Mouse (Mus musculus) megakaryocyte, embryonic 14.5 days (primary cell): Measurements from ENCODE around the gene 6430531B16Rik. TPM values are rescaled to one million over a fixed set of nuclear protein-coding genes. Genes with fewer than 3 reads are reported as not detected.

ENCODE experiments used
- H3K27me3 ChIP-seq: replicated peaks from 2 replicates; pipeline ENCODE3; 2012; ENCODE audit warnings: inconsistent platforms
- H3K36me3 ChIP-seq: replicated peaks from 2 replicates; pipeline ENCODE3; 2012; ENCODE audit warnings: low read length, inconsistent platforms, mixed read lengths
- H3K4me1 ChIP-seq: 2 replicates; pipeline ENCODE4 v1.6.1; 2012; ENCODE audit warnings: inconsistent platforms
- H3K4me3 ChIP-seq: replicated peaks from 2 replicates; pipeline ENCODE3; 2012; ENCODE audit warnings: moderate library complexity, mild to moderate bottlenecking, inconsistent platforms
- H3K9me3 ChIP-seq: 2 replicates; pipeline ENCODE4 v1.6.1; 2012; ENCODE audit warnings: inconsistent platforms
- FLI1 ChIP-seq: IDR thresholded peaks from 2 replicates; pipeline ENCODE4 v1.6.1; 2012; ENCODE audit warnings: low read length, inconsistent platforms, mixed read lengths
- GATA1 ChIP-seq: IDR thresholded peaks from 3 replicates; pipeline ENCODE4 v1.6.1; 2012; ENCODE audit warnings: mixed read lengths, low read length, inconsistent platforms, borderline replicate concordance
- polyA plus RNA-seq: library from polyadenylated mRNA; stranded (reverse); fragments of >175 nt; gene quantifications from 2 replicates; pipeline ENCODE4 v1.2.3, GENCODE M21; 2012; ENCODE audit warnings: low replicate concordance; ENCODE audit not compliant: insufficient read depth

Gene 6430531B16Rik
- polyA plus RNA-seq, 1 experiment: 0.31 TPM

DNA sequence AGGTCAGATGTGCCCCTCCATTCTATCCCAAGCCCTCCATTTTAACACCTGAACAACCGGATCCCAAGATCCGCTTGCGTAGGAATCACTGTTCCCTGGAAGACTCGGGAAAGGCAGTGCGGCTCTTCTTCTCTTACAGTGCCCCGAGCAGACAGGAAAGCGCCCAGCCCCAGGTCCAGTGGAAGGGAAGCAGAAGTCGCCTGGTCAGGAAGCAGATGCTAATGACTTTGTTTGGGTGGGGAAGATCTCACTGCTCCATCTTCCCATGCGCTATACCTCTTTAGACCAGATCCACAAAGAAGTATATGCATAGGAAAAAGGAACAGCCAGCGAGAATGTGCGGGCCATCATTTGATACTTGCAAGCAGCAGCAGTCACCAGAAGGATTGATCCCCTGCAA lies 21.1 kb downstream of the 6430531B16Rik start:
- H3K27me3 ChIP-seq: peaks cover 79% of the 10 kb centered on the region
- TF ChIP-seq GATA1 (no peak), FLI1 (no peak)
- peaks cover 8% of the 10 kb centered on the region for H3K4me1 ChIP-seq
- H3K36me3 ChIP-seq: no peaks in the 10 kb centered on the region
- no peaks in the 10 kb centered on the region for H3K9me3 ChIP-seq
- no peak overlapping the region for H3K4me3 ChIP-seq

GRCm38 (mm10) chr7:139956658-139957057 lies 21.9 kb downstream of the 6430531B16Rik start:
- no peak for TF ChIP-seq FLI1
- Histone ChIP-seq H3K4me1 (peaks cover 8% of the 10 kb centered on the region), H3K4me3 (peak overlapping the region; percentile 8), H3K9me3 (no peaks in the 10 kb centered on the region), H3K36me3 (no peaks in the 10 kb centered on the region), H3K27me3 (peaks cover 79% of the 10 kb centered on the region)

- TF ChIP-seq GATA1 (no peak), FLI1 (no peak)
- Histone ChIP-seq H3K9me3 (no peaks in the 10 kb centered on the region), H3K27me3 (peaks cover 72% of the 10 kb centered on the region), H3K36me3 (no peaks in the 10 kb centered on the region), H3K4me1 (peaks cover 16% of the 10 kb centered on the region), H3K4me3 (no peak overlapping the region)
These were observed 23.1 kb downstream of the 6430531B16Rik start for GRCm38 (mm10) chr7:139955505-139955904.

DNA sequence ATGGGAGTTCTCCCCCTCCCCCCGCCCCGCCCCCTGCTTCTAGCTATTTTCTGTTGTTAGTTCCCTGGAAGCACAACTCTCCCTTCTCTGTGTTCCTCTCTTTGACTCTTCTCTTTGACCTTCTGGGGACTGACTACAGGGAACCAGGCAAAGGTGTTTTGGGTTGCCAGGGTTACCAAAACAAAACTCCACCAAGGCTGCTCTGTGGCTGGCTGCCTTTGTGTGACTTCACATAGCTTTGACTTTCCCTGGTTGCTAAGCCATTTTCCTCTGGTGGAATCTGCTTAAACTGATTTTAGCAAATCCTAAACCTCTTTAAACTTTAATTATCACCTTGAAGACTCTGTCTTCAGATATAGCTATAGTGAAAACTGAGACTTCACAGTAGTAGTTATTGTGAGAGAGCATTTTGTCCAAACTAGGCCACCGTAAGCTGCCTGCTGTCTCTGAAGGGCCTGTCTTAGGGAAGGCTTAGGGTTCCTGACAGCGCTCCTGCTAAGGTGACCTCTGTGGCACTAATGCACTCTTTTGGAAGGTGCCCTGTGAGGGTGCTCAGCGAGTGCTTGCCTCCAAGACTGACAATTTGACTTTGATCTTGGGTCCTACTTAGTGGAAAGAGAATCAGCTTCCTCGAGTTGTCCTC lies 26.4 kb downstream of the 6430531B16Rik start:
- Histone ChIP-seq H3K27me3 (peaks cover 75% of the 10 kb centered on the region), H3K4me3 (no peak overlapping the region), H3K9me3 (no peaks in the 10 kb centered on the region), H3K4me1 (peaks cover 18% of the 10 kb centered on the region), H3K36me3 (no peaks in the 10 kb centered on the region)
- TF ChIP-seq FLI1: no peak
- TF ChIP-seq GATA1: no peak

- Histone ChIP-seq H3K9me3 (no peaks in the 10 kb centered on the region), H3K36me3 (no peaks in the 10 kb centered on the region), H3K4me3 (peak overlapping the region; percentile 93), H3K27me3 (peaks cover 74% of the 10 kb centered on the region), H3K4me1 (peaks cover 17% of the 10 kb centered on the region)
- TF ChIP-seq GATA1: no peak
- TF ChIP-seq FLI1: no peak
These were observed 27.5 kb downstream of the 6430531B16Rik start for GRCm38 (mm10) chr7:139951079-139951478.

- H3K4me1 ChIP-seq: peaks cover 17% of the 10 kb centered on the region
- peaks cover 74% of the 10 kb centered on the region for H3K27me3 ChIP-seq
- TF ChIP-seq FLI1 (no peak), GATA1 (no peak)
- no peaks in the 10 kb centered on the region for H3K9me3 ChIP-seq
- no peaks in the 10 kb centered on the region for H3K36me3 ChIP-seq
- peak overlapping the region; percentile 93 for H3K4me3 ChIP-seq
These were observed 28.1 kb downstream of the 6430531B16Rik start for GRCm38 (mm10) chr7:139950283-139950971.

- Histone ChIP-seq H3K4me1 (peaks cover 17% of the 10 kb centered on the region), H3K27me3 (peaks cover 74% of the 10 kb centered on the region), H3K4me3 (peak overlapping the region; percentile 93), H3K9me3 (no peaks in the 10 kb centered on the region), H3K36me3 (no peaks in the 10 kb centered on the region)
- TF ChIP-seq GATA1 (no peak), FLI1 (no peak)
These were observed 28.7 kb downstream of the 6430531B16Rik start for GRCm38 (mm10) chr7:139949893-139950282.

- H3K9me3 ChIP-seq: peaks cover 3% of the 10 kb centered on the region; the same call in 1 of the 2 replicates
- H3K36me3 ChIP-seq: no peaks in the 10 kb centered on the region
- peaks cover 91% of the 10 kb centered on the region for H3K27me3 ChIP-seq
- peaks cover 27% of the 10 kb centered on the region for H3K4me1 ChIP-seq
- no peak for TF ChIP-seq FLI1
- no peak overlapping the region for H3K4me3 ChIP-seq
These were observed 32.5 kb downstream of the 6430531B16Rik start for GRCm38 (mm10) chr7:139946032-139946431.

- Histone ChIP-seq H3K27me3 (peaks cover 93% of the 10 kb centered on the region), H3K4me1 (peaks cover 23% of the 10 kb centered on the region), H3K9me3 (peaks cover 3% of the 10 kb centered on the region; the same call in 1 of the 2 replicates), H3K36me3 (no peaks in the 10 kb centered on the region), H3K4me3 (no peak overlapping the region)
- TF ChIP-seq FLI1: no peak
- TF ChIP-seq GATA1: no peak
These were observed 33.0 kb downstream of the 6430531B16Rik start for GRCm38 (mm10) chr7:139945516-139945915.
